Mouse (Mus musculus) cerebellum, adult 2 months (tissue): Measurements from ENCODE around the gene Plekhd1.

ENCODE experiments used
- CTCF ChIP-seq: fragments of 200-500 bp; IDR thresholded peaks from 2 replicates; pipeline ENCODE4 v1.5.1; 2011; ENCODE audit warnings: low read depth, mild to moderate bottlenecking, control low read depth, low read length, moderate library complexity, borderline replicate concordance; ENCODE audit not compliant: insufficient read depth
- POLR2A ChIP-seq: fragments of 200-500 bp; IDR thresholded peaks from 2 replicates; pipeline ENCODE4 v1.6.1; 2011; ENCODE audit warnings: low read length, control low read depth, borderline replicate concordance; ENCODE audit not compliant: insufficient read depth

- TF ChIP-seq POLR2A (no peak), CTCF (no peak)
These were observed 42.4 kb downstream of the Plekhd1 start for GRCm38 (mm10) chr12:80734526-80735470.
